Mouse (Mus musculus) ES-Bruce4 (cell line): Measurements from ENCODE around the gene Nfe2l3. TPM values are rescaled to one million over a fixed set of nuclear protein-coding genes. Genes with fewer than 3 reads are reported as not detected.
"Not testable (repeated sequence)": the region's sequence is repeated elsewhere in the genome, so short reads cannot be mapped to it uniquely, and the experiment has no call there.

Experiments used
- H3K27ac ChIP-seq: 2 replicates; pipeline ENCODE4 v1.5.1; 2012; ENCODE audit warnings: low read length, inconsistent platforms; ENCODE audit not compliant: insufficient read depth
- H3K27me3 ChIP-seq: 2 replicates; pipeline ENCODE4 v1.6.1; 2012; ENCODE audit warnings: mild to moderate bottlenecking, low read length, inconsistent platforms; ENCODE audit not compliant: control insufficient read depth, poor library complexity, insufficient read depth, severe bottlenecking
- H3K36me3 ChIP-seq: 2 replicates; pipeline ENCODE4 v1.6.1; 2012; ENCODE audit warnings: inconsistent platforms, mild to moderate bottlenecking, low read length, moderate library complexity; ENCODE audit not compliant: control insufficient read depth, poor library complexity, insufficient read depth, severe bottlenecking
- H3K4me1 ChIP-seq: one replicate; pipeline ENCODE4 v1.8.1; 2011; ENCODE audit warnings: low read length; ENCODE audit not compliant: control insufficient read depth, insufficient read depth
- H3K4me3 ChIP-seq: 2 replicates; pipeline ENCODE4 v1.5.1; 2011; ENCODE audit warnings: low read depth, mild to moderate bottlenecking, low read length
- H3K9ac ChIP-seq: 2 replicates; pipeline ENCODE4 v1.6.1; 2012; ENCODE audit warnings: low read depth, mild to moderate bottlenecking, inconsistent platforms; ENCODE audit not compliant: poor library complexity, severe bottlenecking
- H3K9me3 ChIP-seq: replicated peaks from 2 replicates; pipeline ENCODE4 v1.6.1; 2012; ENCODE audit warnings: mild to moderate bottlenecking, low read length, inconsistent platforms; ENCODE audit not compliant: control insufficient read depth, poor library complexity, insufficient read depth, severe bottlenecking
- CTCF ChIP-seq: IDR thresholded peaks from one replicate; pipeline ENCODE4 v1.8.1; 2011; ENCODE audit warnings: low read depth, low read length
- EP300 ChIP-seq: IDR thresholded peaks from 2 replicates; pipeline ENCODE4 v1.6.1; 2011; ENCODE audit warnings: low read depth, low read length; ENCODE audit not compliant: insufficient read depth
- POLR2A ChIP-seq: IDR thresholded peaks from one replicate; pipeline ENCODE4 v1.8.1; 2011; ENCODE audit warnings: low read length; ENCODE audit not compliant: insufficient read depth
- polyA plus RNA-seq: library from polyadenylated mRNA; stranded (reverse); fragments of >200 nt; gene quantifications from 2 replicates; pipeline ENCODE4 v1.2.4, GENCODE M21; 2011; ENCODE audit warnings: low read depth; ENCODE audit not compliant: missing spikeins, insufficient read depth, insufficient read length

Nfe2l3 gene
- polyA plus RNA-seq, 1 experiment: 5.4 TPM

DNA sequence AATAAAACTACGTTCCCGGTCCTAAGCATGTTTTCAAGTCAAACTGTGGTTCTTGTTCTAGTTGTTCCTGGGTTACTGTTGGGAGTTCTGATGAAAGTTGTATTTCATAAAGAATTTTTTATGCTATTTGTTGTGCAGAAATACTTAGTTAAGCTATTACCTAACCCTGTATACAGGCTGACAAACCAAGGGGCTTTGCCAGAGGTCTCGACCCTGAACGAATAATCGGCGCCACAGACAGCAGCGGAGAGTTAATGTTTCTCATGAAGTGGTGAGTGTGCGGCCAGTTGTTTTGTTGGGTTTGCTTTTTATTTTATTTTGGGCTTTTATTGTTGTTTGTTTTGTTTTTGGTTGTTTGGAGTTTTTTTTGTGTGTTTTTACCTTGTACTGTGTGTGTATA is 49.1 kb downstream of the Nfe2l3 start:
- Histone ChIP-seq H3K4me1 (no peaks in the 10 kb centered on the region), H3K9me3 (peaks cover 7% of the 10 kb centered on the region), H3K36me3 (peaks cover 55% of the 10 kb centered on the region), H3K27me3 (no peaks in the 10 kb centered on the region), H3K9ac (no peak overlapping the region), H3K27ac (no peak overlapping the region), H3K4me3 (no peak overlapping the region)
- TF ChIP-seq CTCF (no peak), POLR2A (no peak), EP300 (no peak)

DNA sequence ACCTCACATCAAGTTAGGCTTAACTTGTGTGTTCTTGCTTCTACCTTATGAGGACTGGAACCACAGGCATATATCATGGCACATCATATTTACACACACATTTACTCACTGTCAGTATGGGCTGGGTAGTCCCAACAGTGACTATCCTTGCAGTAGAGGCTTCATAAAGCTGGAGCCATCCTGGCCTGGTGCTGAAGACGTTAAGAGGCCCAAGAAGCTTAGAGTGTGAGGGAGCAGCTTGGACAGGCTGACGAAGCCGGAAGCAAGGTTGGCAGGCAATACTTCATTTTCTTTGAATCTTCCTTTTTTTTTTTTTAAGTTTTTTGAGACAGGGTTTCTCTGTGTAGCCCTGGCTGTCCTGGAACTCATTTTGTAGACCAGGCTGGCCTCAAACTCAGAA is 51.4 kb downstream of the Nfe2l3 start:
- no peak overlapping the region for H3K4me3 ChIP-seq
- peaks cover 38% of the 10 kb centered on the region for H3K36me3 ChIP-seq
- TF ChIP-seq CTCF (no peak), POLR2A (no peak), EP300 (no peak)
- H3K4me1 ChIP-seq: no peaks in the 10 kb centered on the region
- H3K27ac ChIP-seq: no peak overlapping the region
- H3K9ac ChIP-seq: no peak overlapping the region
- no peaks in the 10 kb centered on the region for H3K27me3 ChIP-seq
- H3K9me3 ChIP-seq: peaks cover 24% of the 10 kb centered on the region

DNA sequence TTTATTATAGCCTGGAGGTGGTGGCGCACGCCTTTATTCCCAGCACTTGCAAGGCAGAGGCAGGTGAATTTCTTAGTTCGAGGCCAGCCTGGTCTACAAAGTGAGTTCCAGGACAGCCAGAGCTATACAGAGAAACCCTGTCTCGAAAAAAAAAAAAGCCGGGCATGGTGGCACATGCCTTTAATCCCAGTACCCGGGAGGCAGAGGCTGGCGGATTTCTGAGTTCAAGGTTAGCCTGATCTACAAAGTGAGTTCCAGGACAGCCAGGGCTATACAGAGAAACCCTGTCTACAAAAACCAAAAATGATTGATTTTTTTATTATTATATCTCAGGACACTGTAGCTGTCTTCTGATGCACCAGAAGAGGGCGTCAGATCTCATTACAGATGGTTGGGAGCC is 52.1 kb downstream of the Nfe2l3 start:
- not testable (repeated sequence) for H3K9ac ChIP-seq, H3K4me3 ChIP-seq, H3K27ac ChIP-seq, H3K27me3 ChIP-seq, H3K4me1 ChIP-seq
- H3K36me3 ChIP-seq: peaks cover 31% of the 10 kb centered on the region
- H3K9me3 ChIP-seq: peaks cover 24% of the 10 kb centered on the region

DNA sequence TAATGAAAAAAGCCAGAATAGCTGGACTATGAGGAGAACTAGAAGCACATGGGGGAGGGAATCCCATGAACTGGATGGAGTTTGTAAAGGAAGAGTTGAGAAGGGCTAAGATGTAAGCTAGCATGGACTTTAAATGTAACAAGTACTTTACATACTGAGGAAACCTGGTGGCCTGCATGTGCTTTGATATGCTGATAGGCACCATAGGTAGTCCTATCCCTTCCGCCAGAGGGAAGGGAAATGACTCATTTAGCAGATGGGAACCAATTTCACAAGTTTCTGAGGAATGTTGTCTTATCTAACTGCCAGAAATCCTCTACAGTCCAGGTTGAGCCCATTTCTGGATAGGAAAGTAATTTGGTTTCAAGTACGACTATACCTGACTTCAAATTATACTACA is 53.2 kb downstream of the Nfe2l3 start:
- H3K9me3 ChIP-seq: peaks cover 24% of the 10 kb centered on the region
- H3K4me1 ChIP-seq: no peaks in the 10 kb centered on the region
- H3K36me3 ChIP-seq: peaks cover 22% of the 10 kb centered on the region
- no peaks in the 10 kb centered on the region for H3K27me3 ChIP-seq
- TF ChIP-seq EP300: no peak
- TF ChIP-seq CTCF: no peak
- TF ChIP-seq POLR2A: no peak
- H3K27ac ChIP-seq: peak overlapping the region; percentile 11; the same call in 1 of the 2 replicates
- H3K9ac ChIP-seq: no peak overlapping the region
- no peak overlapping the region for H3K4me3 ChIP-seq

DNA sequence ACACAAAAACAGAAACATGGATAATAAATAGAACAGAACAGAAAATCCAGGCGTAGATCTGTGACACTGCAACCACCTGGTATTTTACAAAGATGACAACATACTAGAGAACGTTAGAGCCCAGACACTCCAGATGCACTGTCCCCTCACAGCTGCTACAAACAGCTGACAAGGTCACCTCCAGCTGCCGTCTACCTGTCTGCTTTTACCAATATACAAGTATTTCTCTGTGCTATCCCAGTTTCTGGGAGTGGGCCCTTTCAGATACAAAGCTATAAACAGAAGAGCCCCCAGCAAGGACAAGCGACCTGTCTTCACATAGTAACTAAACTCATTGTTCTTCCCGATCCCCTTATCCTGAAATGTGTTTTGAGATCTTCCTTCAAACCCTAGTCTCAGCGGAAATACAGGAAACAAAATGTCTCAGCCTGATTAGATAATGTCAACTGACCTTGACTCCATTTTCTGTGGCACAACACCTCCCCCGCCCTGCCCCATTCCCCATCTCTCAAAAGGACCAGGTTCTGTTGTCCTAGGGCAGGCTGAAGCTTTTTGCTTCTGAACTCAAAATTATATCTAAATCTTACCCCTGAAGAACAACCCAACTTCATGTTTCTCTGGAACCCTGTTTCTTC is 53.7 kb downstream of the Nfe2l3 start:
- Histone ChIP-seq H3K9ac (no peak overlapping the region), H3K9me3 (peaks cover 24% of the 10 kb centered on the region), H3K27me3 (no peaks in the 10 kb centered on the region), H3K27ac (no peak overlapping the region), H3K4me1 (no peaks in the 10 kb centered on the region), H3K4me3 (no peak overlapping the region), H3K36me3 (peaks cover 17% of the 10 kb centered on the region)
- TF ChIP-seq EP300 (no peak), CTCF (no peak), POLR2A (no peak)

DNA sequence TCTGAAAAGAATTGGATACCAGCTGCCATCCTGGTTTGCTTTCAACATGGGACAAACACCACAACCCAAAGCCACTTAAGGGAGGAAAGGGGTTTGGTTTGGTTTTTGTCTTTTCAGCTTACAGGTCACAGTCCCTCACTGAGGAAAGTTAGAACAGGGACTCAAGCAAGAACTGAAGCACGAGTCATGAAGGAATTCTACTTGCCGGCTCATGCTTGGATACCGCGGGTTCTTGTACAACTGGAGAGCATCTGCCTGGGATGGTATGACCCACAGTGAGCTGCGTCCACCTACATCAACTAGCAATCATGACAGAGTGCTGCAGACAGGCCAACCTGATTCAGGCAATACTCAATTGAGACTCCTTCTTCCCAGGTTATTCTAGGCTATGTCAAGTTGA is 54.3 kb downstream of the Nfe2l3 start:
- H3K9ac ChIP-seq: no peak overlapping the region
- TF ChIP-seq EP300 (no peak), CTCF (no peak), POLR2A (no peak)
- H3K27me3 ChIP-seq: no peaks in the 10 kb centered on the region
- H3K9me3 ChIP-seq: peaks cover 24% of the 10 kb centered on the region
- H3K4me3 ChIP-seq: no peak overlapping the region
- H3K27ac ChIP-seq: no peak overlapping the region
- H3K4me1 ChIP-seq: no peaks in the 10 kb centered on the region
- H3K36me3 ChIP-seq: peaks cover 11% of the 10 kb centered on the region

DNA sequence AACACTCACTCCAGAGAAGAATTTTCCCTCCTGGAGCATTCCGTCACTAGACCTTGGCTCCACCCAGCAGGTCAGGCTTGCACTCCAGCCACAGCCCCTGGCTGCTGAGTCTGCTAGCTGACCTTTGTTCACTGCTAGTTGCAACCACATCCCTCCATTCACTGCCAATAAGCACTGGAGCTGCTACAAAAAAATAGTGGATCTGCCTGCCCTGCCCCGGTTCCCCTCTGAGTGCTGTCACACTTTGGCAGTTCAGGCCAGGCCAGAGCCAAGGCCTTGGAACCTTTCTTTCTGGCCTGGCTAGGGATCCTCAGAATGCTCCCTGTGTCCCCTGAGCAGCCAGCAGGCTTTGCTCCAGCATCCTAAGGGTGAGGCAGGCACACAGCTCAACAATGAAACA is 57.3 kb downstream of the Nfe2l3 start:
- Histone ChIP-seq H3K9me3 (peaks cover 24% of the 10 kb centered on the region), H3K9ac (no peak overlapping the region), H3K27ac (no peak overlapping the region), H3K27me3 (no peaks in the 10 kb centered on the region), H3K4me3 (no peak overlapping the region), H3K4me1 (no peaks in the 10 kb centered on the region), H3K36me3 (no peaks in the 10 kb centered on the region)
- TF ChIP-seq POLR2A: no peak
- TF ChIP-seq CTCF: no peak
- TF ChIP-seq EP300: no peak
